Mouse (Mus musculus): ENCODE results near the gene Spata1.

Spata1 gene

GRCm38 (mm10) chr3:146419992-146420537, 79.5 kb downstream of the Spata1 start:
- no peak for DNase-seq (ENCODE audit: low spot score in 2 of 2)

GRCm38 (mm10) chr3:146419534-146419933, 80.0 kb downstream of the Spata1 start:
- DNase-seq (ENCODE audit: low spot score in 2 of 2), result no peak

- DNase-seq (ENCODE audit: low spot score in 2 of 2), result no peak
Measured at GRCm38 (mm10) chr3:146418901-146419300, 80.7 kb downstream of the Spata1 start.

GRCm38 (mm10) chr3:146417873-146418272, 81.7 kb downstream of the Spata1 start:
- no peak for DNase-seq (ENCODE audit: low spot score in 2 of 2)

GRCm38 (mm10) chr3:146414555-146414954, 85.0 kb downstream of the Spata1 start:
- no peak for DNase-seq (ENCODE audit: low spot score in 2 of 2)

- no peak for DNase-seq (ENCODE audit: low spot score in 2 of 2)
Measured at GRCm38 (mm10) chr3:146413992-146414391, 85.6 kb downstream of the Spata1 start.

- no peak for DNase-seq (ENCODE audit: low spot score in 2 of 2)
Measured at GRCm38 (mm10) chr3:146413016-146413415, 86.5 kb downstream of the Spata1 start.

- DNase-seq (ENCODE audit: low spot score in 2 of 2), result no peak
Measured at GRCm38 (mm10) chr3:146412480-146412879, 87.1 kb downstream of the Spata1 start.

- no peak for DNase-seq (ENCODE audit: low spot score in 2 of 2)
Measured at GRCm38 (mm10) chr3:146412008-146412407, 87.5 kb downstream of the Spata1 start.

- DNase-seq (ENCODE audit: low spot score in 2 of 2), result peak in 1 of 2 experiments; percentile 30
Measured at GRCm38 (mm10) chr3:146410114-146410513, 89.4 kb downstream of the Spata1 start.

All from spleen, postnatal 10 days (tissue).